Mouse (Mus musculus) midbrain, embryonic 10.5 days (tissue): ENCODE measurements at regions not wholly inside any gene's neighbourhood (a gene's known extent, or its start where the extent isn't known, plus 50 kb on each side); places are given as distances from the start of the nearest gene placed in this dataset.

Source experiments
- DNase-seq: peaks from one replicate; pipeline ENCODE4 v3.0.0-alpha.2; 2017; ENCODE audit warnings: low spot score
- H3K27ac ChIP-seq: fragments of 300-500 bp; sonication (generic); replicated peaks from 2 replicates; pipeline ENCODE4 v1.5.1; 2016; ENCODE audit warnings: mild to moderate bottlenecking
- H3K27me3 ChIP-seq: fragments of 300-500 bp; sonication (generic); 2 replicates; pipeline ENCODE4 v1.6.1; 2016; ENCODE audit warnings: low read depth, mild to moderate bottlenecking; ENCODE audit not compliant: poor library complexity, severe bottlenecking
- H3K36me3 ChIP-seq: fragments of 300-500 bp; sonication (generic); 2 replicates; pipeline ENCODE4 v1.6.1; 2016; ENCODE audit warnings: mild to moderate bottlenecking, moderate library complexity
- H3K4me1 ChIP-seq: fragments of 300-500 bp; sonication (generic); 2 replicates; pipeline ENCODE4 v1.6.1; 2016
- H3K4me3 ChIP-seq: fragments of 300-500 bp; sonication (generic); 2 replicates; pipeline ENCODE4 v1.5.1; 2016; ENCODE audit warnings: mild to moderate bottlenecking, moderate library complexity
- H3K9me3 ChIP-seq: fragments of 300-500 bp; sonication (generic); replicated peaks from 2 replicates; pipeline ENCODE4 v1.6.1; 2016; ENCODE audit warnings: mild to moderate bottlenecking
- WGBS: fragments of 180-500 bp; shearing (Covaris S2); methylation state at CpG from one replicate; pipeline ENCODE4 v1.1.7; 2016; 5-methylcytosine and 5-hydroxymethylcytosine counted together

DNA sequence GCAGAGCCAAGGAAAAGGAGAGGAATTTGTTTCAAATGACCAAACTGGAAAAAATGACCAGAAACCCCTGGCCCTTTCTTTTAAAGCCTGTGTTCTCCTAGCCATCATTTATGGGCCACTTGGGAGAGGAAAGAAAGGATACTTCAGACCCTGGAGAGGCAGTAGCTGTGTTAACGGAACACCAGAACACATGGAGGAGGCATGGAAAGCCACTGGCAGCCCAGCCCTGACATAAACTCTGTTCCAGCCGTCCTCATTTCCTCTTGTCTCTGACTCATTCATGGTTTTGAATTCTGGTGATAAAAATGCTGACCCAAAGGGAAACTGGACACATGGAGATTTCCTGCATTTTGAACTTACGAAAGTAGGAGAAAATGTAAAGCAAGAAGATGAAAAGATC lies 295.9 kb downstream of the Fat4 start:
- Histone ChIP-seq H3K4me1 (no peaks in the 10 kb centered on the region), H3K27me3 (no peaks in the 10 kb centered on the region), H3K4me3 (no peak overlapping the region), H3K9me3 (peaks cover 15% of the 10 kb centered on the region; the same call in 1 of the 2 replicates), H3K27ac (no peak overlapping the region), H3K36me3 (no peaks in the 10 kb centered on the region)
- 81% methylated on average over 3 of the region's 3 CpGs for WGBS
- DNase-seq, result no peak

DNA sequence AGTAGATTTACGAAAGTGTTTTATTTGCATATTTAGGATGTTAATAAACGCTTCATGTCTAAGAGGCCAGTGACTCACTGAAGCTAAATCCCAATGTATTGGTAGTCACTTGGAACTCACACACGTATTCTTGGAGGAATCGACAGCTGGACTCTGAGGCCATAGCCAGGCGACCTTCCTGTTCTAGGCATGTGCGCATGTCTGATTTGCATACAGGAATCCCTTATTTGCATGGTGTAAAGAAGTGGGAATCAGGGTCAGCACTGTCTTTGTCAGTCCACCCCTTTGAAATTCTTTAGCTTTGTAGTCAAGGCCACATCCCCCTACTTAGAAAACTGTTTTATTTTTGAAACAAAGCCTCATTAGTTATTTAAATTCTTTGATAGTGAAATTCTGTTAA lies 308.4 kb downstream of the Fat4 start:
- H3K4me1 ChIP-seq, result 0 out of 2 replicates have a peak, but pooled peaks cover 3% of the 10 kb centered on the region
- 92% methylated on average over 6 of the region's 6 CpGs for WGBS
- H3K27me3 ChIP-seq, result no peaks in the 10 kb centered on the region
- H3K27ac ChIP-seq, result no peak overlapping the region
- no peaks in the 10 kb centered on the region for H3K36me3 ChIP-seq
- no peaks in the 10 kb centered on the region for H3K9me3 ChIP-seq
- no peak overlapping the region for H3K4me3 ChIP-seq
- no peak for DNase-seq

DNA sequence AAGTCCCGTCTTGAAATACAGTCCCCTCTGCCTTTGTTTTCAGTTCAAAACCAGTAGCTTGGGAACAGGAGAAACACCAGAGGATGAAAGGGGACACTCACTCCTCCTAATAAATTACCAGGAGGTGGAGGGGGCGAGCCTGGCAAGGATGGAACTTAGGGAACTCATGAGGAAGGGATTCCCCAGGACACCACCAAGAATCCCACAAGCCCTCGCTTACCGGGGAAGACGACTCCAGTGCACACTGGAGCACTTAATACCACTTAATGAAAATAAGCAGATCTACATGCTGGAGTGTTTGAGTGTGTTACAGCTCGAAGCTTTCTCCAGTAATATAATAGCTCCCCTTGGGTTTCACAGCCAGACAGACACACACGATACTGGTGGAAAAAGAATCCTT lies 315.9 kb downstream of the Fat4 start:
- H3K27ac ChIP-seq, result no peak overlapping the region
- WGBS, result 57% methylated on average over 7 of the region's 7 CpGs
- no peaks in the 10 kb centered on the region for H3K4me1 ChIP-seq
- no peaks in the 10 kb centered on the region for H3K27me3 ChIP-seq
- H3K4me3 ChIP-seq, result no peak overlapping the region
- H3K9me3 ChIP-seq, result no peaks in the 10 kb centered on the region
- DNase-seq, result no peak
- no peaks in the 10 kb centered on the region for H3K36me3 ChIP-seq

DNA sequence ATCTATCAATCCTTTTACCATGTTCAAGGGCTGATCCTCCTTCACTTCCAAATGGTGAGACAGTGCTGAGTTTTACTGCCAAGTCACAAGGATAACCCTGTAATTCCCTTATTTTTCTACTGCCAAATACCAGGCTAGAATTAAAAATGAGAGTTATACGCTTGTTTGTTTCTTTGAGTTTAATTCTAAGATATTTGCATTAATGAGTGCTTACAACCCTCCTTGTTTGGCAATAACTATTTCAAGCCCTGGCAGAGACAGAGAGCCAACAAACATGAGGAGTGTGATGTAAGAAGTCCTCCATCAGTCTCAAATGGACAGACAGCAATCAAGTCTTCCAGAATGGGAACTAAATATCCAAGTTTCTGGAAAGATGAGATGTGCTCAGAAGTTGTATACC lies 321.9 kb downstream of the Fat4 start:
- H3K27ac ChIP-seq, result no peak overlapping the region
- no peak overlapping the region for H3K4me3 ChIP-seq
- no peaks in the 10 kb centered on the region for H3K9me3 ChIP-seq
- H3K27me3 ChIP-seq, result no peaks in the 10 kb centered on the region
- H3K36me3 ChIP-seq, result no peaks in the 10 kb centered on the region
- 90% methylated on average over 1 of the region's 1 CpGs for WGBS
- H3K4me1 ChIP-seq, result 0 out of 2 replicates have a peak, but pooled peaks cover 3% of the 10 kb centered on the region
- DNase-seq, result no peak

DNA sequence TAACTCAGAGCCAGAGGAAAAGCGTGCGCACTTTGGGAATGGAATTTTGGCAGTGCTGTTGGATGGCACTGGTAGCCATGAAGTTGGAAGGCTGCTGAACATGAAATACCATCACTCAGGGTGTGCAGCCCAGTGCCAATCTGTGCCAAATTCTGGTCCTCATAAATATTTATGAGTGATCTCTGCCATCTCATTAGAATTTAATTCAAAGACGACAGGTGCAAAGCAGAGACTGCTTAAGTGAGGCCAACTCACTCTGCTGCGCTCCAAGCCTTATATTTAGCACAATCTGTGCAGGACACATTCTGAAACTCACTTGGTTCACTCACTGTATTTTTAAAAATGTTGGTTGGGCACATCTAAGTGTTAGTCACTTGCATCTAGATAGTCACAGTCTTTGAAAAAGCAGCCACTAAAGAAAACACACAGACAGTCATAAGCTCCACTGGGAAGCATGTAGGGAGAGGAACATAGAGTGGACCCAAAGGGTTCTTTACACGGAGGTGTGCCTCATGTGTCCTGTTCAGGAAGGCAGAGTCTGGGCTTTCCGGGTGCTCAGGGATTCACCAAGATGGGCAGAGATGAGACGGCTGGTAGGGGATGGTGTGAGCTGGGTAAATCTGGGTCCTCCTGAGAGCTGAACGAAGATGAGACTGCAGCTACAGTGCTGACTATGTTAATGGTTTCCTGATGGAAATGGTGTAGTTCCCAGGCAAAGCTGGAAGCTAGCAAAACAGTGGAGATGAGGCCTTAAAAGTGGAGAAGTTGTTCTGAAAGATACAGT lies 322.8 kb downstream of the Fat4 start:
- H3K36me3 ChIP-seq, result no peaks in the 10 kb centered on the region
- 84% methylated on average over 8 of the region's 8 CpGs for WGBS
- 0 out of 2 replicates have a peak, but pooled peaks cover 3% of the 10 kb centered on the region for H3K4me1 ChIP-seq
- H3K27me3 ChIP-seq, result no peaks in the 10 kb centered on the region
- no peak for DNase-seq
- no peak overlapping the region for H3K27ac ChIP-seq
- H3K4me3 ChIP-seq, result no peak overlapping the region
- H3K9me3 ChIP-seq, result no peaks in the 10 kb centered on the region

DNA sequence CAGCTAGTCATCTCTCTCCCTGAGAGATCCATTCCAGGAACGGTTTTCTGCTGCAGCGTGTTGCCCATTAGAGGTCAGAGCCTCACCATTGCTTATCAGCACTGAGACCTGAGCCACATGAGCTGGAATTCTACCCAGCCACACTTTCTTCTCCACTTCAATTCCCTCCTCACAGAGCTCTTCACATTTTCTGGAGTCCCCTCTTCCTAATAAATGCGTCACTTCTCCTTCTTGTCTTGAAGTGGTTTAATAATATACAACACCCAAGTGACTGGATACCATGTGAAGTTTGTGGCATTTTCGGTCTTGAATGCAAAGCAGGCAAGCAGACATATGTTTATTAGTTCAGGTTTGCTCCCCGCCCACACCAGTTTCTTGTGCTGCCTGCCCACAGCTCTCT lies 324.9 kb downstream of the Fat4 start:
- Histone ChIP-seq H3K4me3 (no peak overlapping the region), H3K9me3 (no peaks in the 10 kb centered on the region), H3K36me3 (no peaks in the 10 kb centered on the region), H3K27ac (no peak overlapping the region), H3K27me3 (no peaks in the 10 kb centered on the region), H3K4me1 (0 out of 2 replicates have a peak, but pooled peaks cover 3% of the 10 kb centered on the region)
- 69% methylated on average over 5 of the region's 5 CpGs for WGBS
- no peak for DNase-seq

DNA sequence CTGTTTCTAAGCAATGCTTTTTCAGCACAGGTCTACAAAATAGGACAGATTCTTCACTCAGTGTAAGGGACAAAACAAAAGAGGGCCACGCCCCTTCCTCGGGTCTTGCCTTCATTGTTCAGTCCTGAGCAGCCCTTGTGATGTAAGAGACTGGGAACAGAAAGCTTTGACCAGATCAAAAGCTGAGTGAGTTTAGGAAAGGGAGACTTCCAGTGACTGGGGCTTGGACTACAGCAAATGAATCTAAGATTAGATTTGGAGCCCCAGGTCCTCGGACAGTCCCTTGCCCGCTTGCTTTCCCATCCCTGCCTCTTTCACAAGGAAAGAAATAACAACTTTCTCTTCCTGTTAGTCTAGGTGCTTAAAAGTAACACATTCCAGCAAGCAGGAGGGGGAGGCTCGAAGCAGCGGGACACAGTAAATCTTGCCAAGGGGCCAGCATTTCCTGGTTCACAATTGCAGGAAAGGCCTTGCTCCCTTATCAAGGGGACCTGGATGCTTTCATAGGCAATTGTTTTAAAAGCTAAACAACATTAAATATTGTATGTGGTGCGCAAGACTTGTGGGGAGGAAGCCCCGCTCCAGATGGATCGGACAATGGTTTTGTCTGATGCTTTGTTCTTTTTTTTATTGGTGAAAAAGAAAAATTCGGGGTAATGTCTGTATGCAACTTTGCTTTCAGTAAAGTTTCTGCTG lies 333.4 kb downstream of the Fat4 start:
- DNase-seq, result peak; percentile 73
- H3K27ac ChIP-seq, result peak overlapping the region; percentile 84
- 27% methylated on average over 10 of the region's 10 CpGs for WGBS
- no peaks in the 10 kb centered on the region for H3K9me3 ChIP-seq
- no peaks in the 10 kb centered on the region for H3K36me3 ChIP-seq
- H3K27me3 ChIP-seq, result no peaks in the 10 kb centered on the region
- peak overlapping the region; percentile 29 for H3K4me3 ChIP-seq
- H3K4me1 ChIP-seq, result peaks cover 13% of the 10 kb centered on the region

DNA sequence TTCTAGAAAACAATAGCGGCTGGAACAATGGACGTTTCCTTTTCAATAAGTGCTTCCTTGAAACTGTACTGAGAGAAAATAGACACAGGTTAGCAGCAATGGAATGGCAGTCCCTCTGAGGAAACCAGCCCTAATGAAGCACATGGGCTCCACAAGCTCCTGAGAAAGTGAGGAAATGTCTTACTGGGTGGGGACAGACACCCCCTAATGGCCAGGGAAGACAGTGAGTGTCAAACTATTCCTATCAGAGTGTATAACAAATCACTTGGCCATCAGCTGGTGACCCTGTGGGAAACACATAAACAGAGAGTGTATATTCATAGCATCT lies 333.9 kb downstream of the Fat4 start:
- no peaks in the 10 kb centered on the region for H3K36me3 ChIP-seq
- peak; percentile 17 for DNase-seq
- peak overlapping the region; percentile 84; the same call in 1 of the 2 replicates for H3K27ac ChIP-seq
- H3K27me3 ChIP-seq, result no peaks in the 10 kb centered on the region
- H3K9me3 ChIP-seq, result no peaks in the 10 kb centered on the region
- peaks cover 13% of the 10 kb centered on the region for H3K4me1 ChIP-seq
- H3K4me3 ChIP-seq, result no peak overlapping the region
- WGBS, result 25% methylated on average over 2 of the region's 2 CpGs

DNA sequence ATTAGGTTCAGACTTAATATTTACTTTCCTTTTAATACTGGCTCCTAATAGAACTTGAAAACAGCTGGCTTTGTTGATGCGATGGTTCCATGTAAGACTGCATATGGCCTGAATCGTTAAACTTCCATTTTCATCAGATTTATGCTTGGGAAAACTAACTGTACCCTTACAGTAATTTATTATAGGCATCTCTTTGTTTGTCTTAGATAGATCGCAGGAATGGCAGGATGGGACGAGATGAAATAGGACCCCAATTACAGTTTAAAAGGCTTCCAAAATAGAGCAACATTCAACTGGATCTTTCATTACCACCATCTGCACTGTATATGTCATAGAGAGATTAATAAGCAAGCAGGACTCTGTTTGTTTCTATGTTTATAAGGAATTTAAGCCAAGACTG lies 335.3 kb downstream of the Fat4 start:
- Histone ChIP-seq H3K27ac (no peak overlapping the region), H3K9me3 (no peaks in the 10 kb centered on the region), H3K36me3 (no peaks in the 10 kb centered on the region), H3K4me3 (no peak overlapping the region), H3K27me3 (no peaks in the 10 kb centered on the region), H3K4me1 (peaks cover 13% of the 10 kb centered on the region)
- DNase-seq, result no peak
- WGBS, result 96% methylated on average over 4 of the region's 4 CpGs

DNA sequence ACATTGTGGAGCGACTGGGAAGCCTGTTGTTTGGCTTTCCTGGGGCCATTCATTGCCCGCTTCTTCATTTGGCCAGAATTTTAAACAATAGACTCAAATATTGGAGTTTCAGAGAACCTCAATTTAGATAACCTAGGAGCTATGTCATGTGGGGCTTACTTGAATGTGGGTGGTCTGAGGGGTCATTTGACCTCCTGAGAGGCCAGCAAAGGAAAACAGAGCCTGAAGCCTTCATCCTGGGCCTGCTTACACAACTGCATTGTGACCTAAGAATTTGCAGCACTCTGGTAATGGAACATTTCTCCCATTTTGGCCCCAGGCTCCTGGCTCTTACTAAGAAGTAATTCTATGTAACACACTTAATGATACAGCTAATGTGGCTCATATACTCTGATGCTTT lies 348.2 kb downstream of the Fat4 start:
- Histone ChIP-seq H3K4me3 (no peak overlapping the region), H3K27ac (no peak overlapping the region), H3K36me3 (no peaks in the 10 kb centered on the region), H3K9me3 (no peaks in the 10 kb centered on the region), H3K4me1 (peaks cover 4% of the 10 kb centered on the region; the same call in 1 of the 2 replicates), H3K27me3 (no peaks in the 10 kb centered on the region)
- peak; percentile 21 for DNase-seq
- 60% methylated on average over 2 of the region's 2 CpGs for WGBS

DNA sequence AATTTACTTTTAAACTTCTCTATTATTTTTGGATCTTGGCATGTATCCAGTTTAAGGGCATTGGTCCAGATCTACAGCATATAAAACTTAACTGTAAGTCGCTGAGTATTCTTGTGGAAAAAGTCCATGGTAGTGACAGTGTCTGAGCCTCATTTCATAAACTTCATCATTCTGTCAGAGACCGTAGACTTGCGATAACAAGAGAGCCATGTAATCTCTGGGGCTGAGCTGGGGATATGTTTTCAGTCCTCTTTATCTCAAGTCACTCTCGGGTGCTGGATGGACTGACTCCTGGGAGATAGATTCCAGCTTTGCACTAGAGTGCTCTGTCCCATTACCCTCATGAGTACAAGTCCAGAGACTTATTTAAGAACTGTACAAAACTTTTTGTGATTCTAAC lies 362.0 kb downstream of the Fat4 start:
- no peaks in the 10 kb centered on the region for H3K9me3 ChIP-seq
- H3K36me3 ChIP-seq, result no peaks in the 10 kb centered on the region
- no peaks in the 10 kb centered on the region for H3K4me1 ChIP-seq
- no peak overlapping the region for H3K27ac ChIP-seq
- H3K27me3 ChIP-seq, result no peaks in the 10 kb centered on the region
- H3K4me3 ChIP-seq, result no peak overlapping the region
- no peak for DNase-seq
- WGBS, result 93% methylated on average over 4 of the region's 4 CpGs

DNA sequence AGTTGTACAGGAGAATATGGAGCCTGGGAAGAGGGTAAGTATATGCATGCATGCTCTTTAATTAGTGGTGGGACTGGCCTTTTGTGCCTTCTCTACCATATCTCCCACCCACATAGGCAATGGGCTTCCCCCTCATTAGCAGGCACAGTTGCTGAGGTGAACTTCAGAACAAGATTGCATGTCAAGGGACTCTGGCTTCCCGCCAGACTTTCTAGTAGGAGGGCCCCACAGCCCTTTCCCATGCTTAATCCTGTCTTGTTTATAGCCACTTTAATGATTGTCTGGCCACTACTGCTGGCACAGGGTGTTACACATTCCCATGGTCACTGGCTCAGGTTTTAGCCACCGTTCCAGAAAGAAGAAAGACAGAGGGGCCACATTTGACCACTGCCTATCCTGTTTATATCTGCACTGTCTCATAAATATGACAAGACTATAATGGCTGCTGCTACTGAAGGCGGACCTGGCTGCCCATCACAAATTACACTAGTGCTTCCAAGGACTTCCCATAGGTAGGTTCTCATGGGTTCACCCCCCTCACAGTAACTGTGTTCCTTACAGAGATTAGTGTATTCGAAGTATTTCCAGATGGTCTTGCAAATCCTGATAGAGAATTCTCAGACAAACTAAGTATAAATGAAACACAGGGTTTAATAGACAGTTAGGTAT lies 362.6 kb downstream of the Fat4 start:
- H3K27ac ChIP-seq, result no peak overlapping the region
- no peak overlapping the region for H3K4me3 ChIP-seq
- no peaks in the 10 kb centered on the region for H3K27me3 ChIP-seq
- no peak for DNase-seq
- no peaks in the 10 kb centered on the region for H3K9me3 ChIP-seq
- WGBS, result 88% methylated on average over 4 of the region's 4 CpGs
- no peaks in the 10 kb centered on the region for H3K4me1 ChIP-seq
- H3K36me3 ChIP-seq, result no peaks in the 10 kb centered on the region

DNA sequence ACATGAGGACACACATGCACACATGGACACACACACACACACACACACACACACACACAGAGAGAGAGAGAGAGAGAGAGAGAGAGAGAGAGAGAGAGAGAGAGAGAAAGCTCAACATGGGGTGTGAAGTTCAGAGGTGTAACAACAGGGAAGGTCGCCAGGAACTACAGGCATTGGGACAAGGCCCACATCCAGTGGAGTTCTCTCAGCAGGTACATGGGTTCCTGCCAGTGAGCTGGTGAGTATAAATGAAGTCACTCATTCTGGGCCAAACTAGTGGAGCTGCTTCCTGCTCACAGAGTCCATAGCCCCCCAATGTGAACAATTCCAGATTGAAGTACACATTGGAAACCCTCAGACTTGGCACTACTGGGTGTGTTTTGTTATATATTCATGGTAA lies 366.3 kb downstream of the Fat4 start:
- no peaks in the 10 kb centered on the region for H3K36me3 ChIP-seq
- no peak overlapping the region for H3K4me3 ChIP-seq
- H3K4me1 ChIP-seq, result no peaks in the 10 kb centered on the region
- no peaks in the 10 kb centered on the region for H3K9me3 ChIP-seq
- DNase-seq, result no peak
- 73% methylated on average over 1 of the region's 1 CpGs for WGBS
- no peak overlapping the region for H3K27ac ChIP-seq
- no peaks in the 10 kb centered on the region for H3K27me3 ChIP-seq
